Mouse (Mus musculus) liver, embryonic 14.5 days (tissue): ENCODE measurements around the gene Trpm4. TPM values are rescaled to one million over a fixed set of nuclear protein-coding genes. Genes with fewer than 3 reads are reported as not detected.

Experiments
- ATAC-seq: fragments of 200-750 bp; cut with Nextera tagmentation; 2 replicates; pipeline ENCODE4 v1.8.0; 2017; ENCODE audit warnings: moderate number of reproducible peaks, mild to moderate bottlenecking, moderate library complexity; ENCODE audit not compliant: insufficient read depth
- DNase-seq, 3 experiments: peaks; one replicate each; pipeline ENCODE4 v3.0.0-alpha.2; 2012 to 2013; ENCODE audit warnings: low read depth in 3 of 3, low spot score in 3 of 3
- H3K27ac ChIP-seq: fragments of 300-500 bp; sonication (generic); 2 replicates; pipeline ENCODE4 v1.5.1; 2014; ENCODE audit warnings: moderate library complexity, mild to moderate bottlenecking, control low read depth, inconsistent platforms
- H3K27me3 ChIP-seq: fragments of 300-500 bp; sonication (generic); 2 replicates; pipeline ENCODE4 v1.6.1; 2014; ENCODE audit warnings: mild to moderate bottlenecking, low read length, moderate library complexity; ENCODE audit not compliant: control insufficient read depth, insufficient read depth
- H3K36me3 ChIP-seq: fragments of 300-500 bp; sonication (generic); replicated peaks from 2 replicates; pipeline ENCODE4 v1.6.1; 2014; ENCODE audit warnings: low read depth; ENCODE audit not compliant: control insufficient read depth, insufficient read depth
- H3K4me1 ChIP-seq, 2 experiments: fragments of 200-500 bp in 1 of 2; fragments of 300-500 bp in 1 of 2; sonication (generic) in 1 of 2; replicated peaks; 2 replicates each; pipeline ENCODE4 v1.6.1; 2012 to 2014; ENCODE audit warnings: antibody characterized with exemption in 1 of 2, inconsistent platforms in 1 of 2, low read length in 1 of 2; ENCODE audit not compliant: control insufficient read depth in 2 of 2, insufficient read depth in 2 of 2
- H3K4me2 ChIP-seq: fragments of 300-500 bp; sonication (generic); 2 replicates; pipeline ENCODE4 v1.6.1; 2014; ENCODE audit warnings: low read depth, mild to moderate bottlenecking, control low read depth, moderate library complexity
- H3K4me3 ChIP-seq, 2 experiments: fragments of 200-500 bp in 1 of 2; fragments of 300-500 bp in 1 of 2; sonication (generic) in 1 of 2; 2 replicates each; pipeline ENCODE4 v1.5.1; 2012 to 2014; ENCODE audit warnings: low read depth in 2 of 2, low read length in 2 of 2, mild to moderate bottlenecking in 2 of 2, control low read depth in 1 of 2, inconsistent platforms in 1 of 2, moderate library complexity in 1 of 2; ENCODE audit not compliant: insufficient read depth in 1 of 2
- H3K9ac ChIP-seq: fragments of 300-500 bp; sonication (generic); replicated peaks from 2 replicates; pipeline ENCODE4 v1.6.1; 2014; ENCODE audit warnings: mild to moderate bottlenecking, control low read depth, moderate library complexity
- H3K9me3 ChIP-seq: fragments of 300-500 bp; sonication (generic); 2 replicates; pipeline ENCODE4 v1.6.1; 2016; ENCODE audit warnings: low read length, mixed read lengths; ENCODE audit not compliant: control insufficient read depth
- CTCF ChIP-seq: IDR thresholded peaks from 2 replicates; pipeline ENCODE4 v1.5.1; 2016; ENCODE audit warnings: antibody characterized with exemption, low read depth, control low read depth
- EP300 ChIP-seq: IDR thresholded peaks from 2 replicates; pipeline ENCODE4 v1.6.1; 2016; ENCODE audit warnings: antibody characterized with exemption, low read depth
- WGBS: fragments of 180-500 bp; shearing (Covaris S2); extraction: QIAGEN DNeasy Blood & Tissue Kit; methylation state at CpG from one replicate; pipeline ENCODE4 v1.1.7; 2014; ENCODE audit not compliant: insufficient replicate concordance; 5-methylcytosine and 5-hydroxymethylcytosine counted together
- polyA plus RNA-seq, 2 experiments: library from polyadenylated mRNA; depleted of rRNA in 1 of 2; stranded (reverse) in 1 of 2; unstranded in 1 of 2; fragments of >200 nt; fragmentation: Nextera tagmentation in 1 of 2; extraction: Ambion mirVana in 1 of 2; gene quantifications; 2 replicates each; pipeline versions ENCODE4 v1.2.1 to v1.2.3; 2012 to 2014

The Trpm4 gene
- polyA plus RNA-seq, 2 experiments = 0.60 to 0.87 TPM

DNA sequence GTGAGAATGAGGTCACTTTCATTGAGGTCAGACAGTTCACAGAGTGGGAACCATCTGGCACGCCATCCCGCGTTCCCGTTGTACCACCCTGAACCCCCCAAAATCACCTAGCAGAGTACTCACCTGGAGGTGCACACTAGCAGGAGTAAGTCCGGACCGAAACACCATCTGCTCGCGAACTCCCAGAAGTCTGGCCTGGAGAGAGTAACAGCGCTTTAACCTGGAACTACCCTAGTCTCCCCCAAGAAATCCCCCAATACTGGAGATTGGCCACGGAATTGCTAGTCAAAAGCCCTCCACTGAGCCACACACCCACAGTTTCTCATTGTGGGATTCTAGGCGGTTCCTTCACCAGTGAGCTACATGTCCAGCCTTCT, 6.5 kb upstream of the Trpm4 start:
- H3K4me3 ChIP-seq = peak overlapping the region; percentile 36 to 51
- 2% methylated on average over 11 of the region's 11 CpGs for WGBS
- peak overlapping the region; percentile 81 for H3K4me2 ChIP-seq
- DNase-seq = no peak
- peaks cover 2% of the 10 kb centered on the region; the same call in 1 of the 2 replicates for H3K27me3 ChIP-seq
- TF ChIP-seq CTCF (no peak), EP300 (no peak)
- H3K9ac ChIP-seq = no peak overlapping the region
- no peak for ATAC-seq
- H3K36me3 ChIP-seq = no peaks in the 10 kb centered on the region
- no peak overlapping the region for H3K27ac ChIP-seq
- peaks cover 15 to 31% of the 10 kb centered on the region in 2 experiments for H3K4me1 ChIP-seq
- H3K9me3 ChIP-seq = no peaks in the 10 kb centered on the region

DNA sequence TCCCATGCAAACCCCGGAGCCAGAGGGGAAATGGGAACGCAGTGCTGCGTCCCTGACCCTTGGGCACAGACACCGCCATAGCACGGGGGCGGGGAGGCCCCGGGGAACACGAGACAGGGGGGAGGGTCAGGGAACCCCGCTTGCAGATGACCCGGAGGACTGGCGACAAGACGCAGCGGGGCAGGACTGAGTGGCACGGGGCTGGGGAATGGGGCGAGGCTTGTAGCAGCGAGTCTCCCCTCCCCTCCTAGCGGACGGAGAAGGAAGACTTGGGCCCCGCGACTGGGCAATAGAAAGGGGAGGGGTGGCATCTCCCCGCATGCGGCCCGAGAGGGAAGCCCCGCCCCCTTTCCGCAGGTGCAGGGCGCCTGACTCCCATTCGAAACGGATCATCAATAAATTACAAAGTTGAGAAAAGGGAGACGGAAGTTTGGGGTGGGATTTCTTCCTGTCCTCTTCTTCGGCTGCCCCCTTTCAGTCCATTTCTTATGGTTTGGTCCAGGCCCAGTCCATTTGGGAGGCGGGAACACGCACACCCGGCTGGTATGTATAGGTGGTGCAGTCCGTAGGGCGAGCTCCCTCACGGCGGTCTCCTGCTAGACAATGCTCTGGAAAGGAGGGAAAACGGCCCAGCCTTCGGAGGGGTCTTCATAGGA, 6.0 kb upstream of the Trpm4 start:
- DNase-seq = peak; percentile 50 to 57 (median 50)
- Histone ChIP-seq H3K36me3 (no peaks in the 10 kb centered on the region), H3K9me3 (no peaks in the 10 kb centered on the region), H3K9ac (peak overlapping the region; percentile 50), H3K4me1 (peaks cover 15 to 31% of the 10 kb centered on the region in 2 experiments), H3K27ac (no peak overlapping the region), H3K4me3 (peak overlapping the region; percentile 36 to 51), H3K4me2 (peak overlapping the region; percentile 81), H3K27me3 (peaks cover 2% of the 10 kb centered on the region; the same call in 1 of the 2 replicates)
- peak; percentile 80 for ATAC-seq
- TF ChIP-seq EP300 (no peak; the same call in 1 of the 2 replicates), CTCF (peak; percentile 54)
- under 1% methylated on average over 37 of the region's 39 CpGs for WGBS

- Histone ChIP-seq H3K9me3 (no peaks in the 10 kb centered on the region), H3K4me2 (peak overlapping the region; percentile 81), H3K27ac (no peak overlapping the region), H3K4me1 (peaks cover 15 to 31% of the 10 kb centered on the region in 2 experiments), H3K27me3 (peaks cover 8% of the 10 kb centered on the region), H3K9ac (no peak overlapping the region), H3K4me3 (no peak overlapping the region), H3K36me3 (no peaks in the 10 kb centered on the region)
- ATAC-seq = no peak
- TF ChIP-seq EP300 (no peak), CTCF (no peak)
- WGBS = 2% methylated on average over 14 of the region's 14 CpGs
- no peak for DNase-seq
Measured at GRCm38 (mm10) chr7:45338161-45338911, 4.8 kb upstream of the Trpm4 start.

DNA sequence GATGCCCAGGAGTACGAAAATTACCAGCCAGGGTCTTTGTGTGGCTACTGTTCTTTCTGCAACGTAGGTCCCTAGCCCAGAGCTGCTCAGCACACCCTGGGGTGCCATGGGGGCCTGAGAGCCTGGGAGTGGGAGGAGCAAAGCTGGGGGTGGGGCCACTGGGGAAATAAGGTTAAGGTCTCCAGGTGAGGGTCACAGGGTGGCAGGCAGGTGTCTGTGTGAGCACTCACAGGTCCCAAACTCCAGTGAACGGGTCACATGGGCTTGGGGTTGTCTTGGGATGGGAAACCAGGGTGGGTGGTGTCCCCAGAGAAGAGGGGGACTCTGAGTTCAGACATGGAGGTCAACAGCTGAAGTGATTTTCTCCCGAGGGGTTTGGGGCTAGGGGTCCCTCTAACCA, 3.9 kb upstream of the Trpm4 start:
- Histone ChIP-seq H3K27ac (no peak overlapping the region), H3K9me3 (no peaks in the 10 kb centered on the region), H3K4me1 (peaks cover 15 to 37% of the 10 kb centered on the region in 2 experiments), H3K4me2 (no peak overlapping the region), H3K36me3 (no peaks in the 10 kb centered on the region), H3K27me3 (peaks cover 16% of the 10 kb centered on the region), H3K9ac (no peak overlapping the region), H3K4me3 (no peak overlapping the region)
- DNase-seq (no peak), ATAC-seq (no peak)
- 5% methylated on average over 4 of the region's 4 CpGs for WGBS
- no peak for TF ChIP-seq EP300
- TF ChIP-seq CTCF = no peak

GRCm38 (mm10) chr7:45336319-45336718, 2.7 kb upstream of the Trpm4 start:
- Histone ChIP-seq H3K9ac (no peak overlapping the region), H3K36me3 (no peaks in the 10 kb centered on the region), H3K27me3 (peaks cover 18% of the 10 kb centered on the region), H3K9me3 (no peaks in the 10 kb centered on the region), H3K4me2 (no peak overlapping the region), H3K27ac (no peak overlapping the region), H3K4me3 (no peak overlapping the region), H3K4me1 (peaks cover 12 to 31% of the 10 kb centered on the region in 2 experiments)
- 62% methylated on average over 4 of the region's 4 CpGs for WGBS
- DNase-seq (no peak), ATAC-seq (no peak)
- no peak for TF ChIP-seq EP300
- TF ChIP-seq CTCF = no peak
